Mouse (Mus musculus) frontal cortex, postnatal 25 days (tissue): ENCODE data around the gene Cplane1.
A peak's percentile ranks its signal among the peaks of the same experiment; 100 is the strongest.
"Not testable (repeated sequence)": the region's sequence is repeated elsewhere in the genome, so short reads cannot be mapped to it uniquely, and the experiment has no call there.

Experiments
- DNase-seq, 2 experiments: peaks; one replicate each; pipeline ENCODE4 v3.0.0; 2022; ENCODE audit warnings: low spot score in 2 of 2

The Cplane1 gene

GRCm38 (mm10) chr15:8168591-8169265 lies at the start of gene Cplane1:
TSS of gene Cplane1 (plus strand) at chr15:8169106.
- peak; percentile 88 to 89 for DNase-seq

- DNase-seq, result no peak
Measured at GRCm38 (mm10) chr15:8129281-8129680, 39.6 kb upstream of the Cplane1 start.

DNA sequence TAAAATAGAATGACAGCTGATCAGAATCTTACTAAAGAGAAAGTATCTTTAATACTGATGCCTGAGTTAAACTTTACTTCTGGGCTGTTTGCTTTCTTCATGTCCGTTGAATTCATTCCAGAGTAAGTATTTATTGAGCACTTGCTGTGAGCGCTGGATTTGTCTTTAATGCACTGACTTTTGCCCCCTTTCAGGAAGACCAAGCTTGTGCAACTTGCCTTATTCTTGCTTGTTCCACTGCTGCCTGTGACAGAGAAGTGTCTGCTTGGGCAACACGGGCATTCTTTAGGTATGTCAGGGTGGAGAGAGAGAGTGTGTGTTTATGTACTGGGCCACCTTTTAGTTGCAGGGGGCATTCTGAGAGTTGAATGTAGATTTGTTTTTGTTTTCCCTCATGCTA lies 37.6 kb upstream of the Cplane1 start:
- DNase-seq, result no peak

- no peak for DNase-seq
Measured at GRCm38 (mm10) chr15:8131761-8132160, 37.1 kb upstream of the Cplane1 start.

- no peak for DNase-seq
Measured at GRCm38 (mm10) chr15:8135606-8136005, 33.3 kb upstream of the Cplane1 start.

DNA sequence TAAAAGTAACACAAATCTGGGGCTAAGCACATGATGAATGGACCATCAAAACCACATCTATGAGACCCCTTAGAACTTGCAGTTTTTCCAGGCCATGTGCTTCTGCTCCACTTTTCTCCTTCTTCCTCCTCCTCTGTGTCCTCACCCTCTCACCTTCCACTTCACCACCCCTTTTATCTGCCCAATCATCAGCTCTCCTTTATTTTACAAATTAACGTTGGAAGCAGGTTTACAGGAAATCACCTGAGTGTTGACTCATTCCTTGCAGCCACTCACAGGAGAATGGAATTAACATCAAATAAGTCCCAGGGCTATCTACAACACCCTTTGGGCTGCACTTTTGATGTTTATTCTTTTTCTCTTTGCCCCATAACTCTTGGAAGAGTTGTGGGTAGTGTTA lies 7.1 kb upstream of the Cplane1 start:
- DNase-seq, result no peak

DNA sequence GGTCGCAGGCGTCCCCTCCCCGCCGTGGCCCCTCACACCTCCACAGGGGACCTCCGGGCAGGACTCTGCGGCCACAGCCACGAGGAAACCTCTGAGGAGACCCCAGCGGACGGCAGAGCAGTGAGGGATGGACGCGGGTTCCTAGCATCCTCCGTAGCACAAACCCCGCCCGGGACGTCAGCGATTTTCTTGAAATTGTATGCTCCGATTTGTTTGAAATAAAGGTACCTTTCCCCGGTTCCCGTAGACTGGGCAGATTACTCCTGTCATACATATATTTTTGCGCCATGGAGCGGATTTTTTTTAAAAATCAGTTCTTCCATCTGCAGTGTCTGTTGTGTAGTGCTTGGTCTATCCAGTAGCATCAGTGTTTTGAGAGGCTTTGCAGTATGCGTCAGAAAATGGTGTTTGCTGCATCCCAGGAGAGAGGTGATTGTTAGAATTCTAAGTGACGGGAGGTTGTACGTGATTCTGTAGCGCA lies 400 bp downstream of the Cplane1 start:
- DNase-seq, result no peak

DNA sequence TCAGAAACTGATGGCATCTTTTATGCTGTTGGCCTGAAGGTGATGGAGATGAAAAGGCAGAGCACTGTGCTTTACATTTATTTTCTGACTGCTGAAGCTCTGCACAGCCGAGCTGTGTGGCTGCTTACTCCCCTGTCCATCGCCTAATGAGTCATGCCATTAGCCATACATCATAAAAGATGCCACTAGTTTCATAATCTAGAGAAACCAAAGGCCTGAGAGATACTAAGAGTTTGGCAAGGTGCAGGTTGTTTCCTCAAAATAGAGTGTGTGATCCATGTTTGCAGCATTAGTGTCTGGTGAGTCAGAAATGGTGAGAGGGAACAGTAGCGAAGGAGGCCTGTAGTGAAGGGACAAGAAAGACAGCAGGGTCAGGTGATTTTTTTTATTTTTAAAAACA lies 20.7 kb downstream of the Cplane1 start:
- no peak for DNase-seq

GRCm38 (mm10) chr15:8190435-8190834 lies 21.5 kb downstream of the Cplane1 start:
- no peak for DNase-seq

GRCm38 (mm10) chr15:8200317-8200716 lies 31.4 kb downstream of the Cplane1 start:
- no peak for DNase-seq

- DNase-seq, result no peak
Measured at GRCm38 (mm10) chr15:8208362-8208761, 39.5 kb downstream of the Cplane1 start.

DNA sequence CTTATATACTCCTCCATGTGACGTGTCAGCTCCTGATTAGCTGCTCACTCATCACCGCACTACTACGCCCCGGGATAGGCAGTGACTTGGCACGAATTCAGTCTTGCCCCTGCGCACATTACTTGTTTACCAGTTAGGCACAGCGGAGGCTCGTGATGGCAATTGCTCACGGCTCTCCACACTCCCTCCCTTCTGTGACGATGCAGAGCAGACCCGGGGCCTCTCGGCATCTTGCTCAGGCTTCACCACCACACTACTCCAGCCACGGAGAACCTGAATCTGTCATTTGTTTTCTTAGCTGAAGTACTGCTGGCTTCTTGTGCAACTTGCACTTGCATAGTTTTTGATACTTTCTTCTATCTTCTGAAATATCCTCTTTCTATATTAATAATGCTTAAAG lies 45.9 kb downstream of the Cplane1 start:
- no peak for DNase-seq

DNA sequence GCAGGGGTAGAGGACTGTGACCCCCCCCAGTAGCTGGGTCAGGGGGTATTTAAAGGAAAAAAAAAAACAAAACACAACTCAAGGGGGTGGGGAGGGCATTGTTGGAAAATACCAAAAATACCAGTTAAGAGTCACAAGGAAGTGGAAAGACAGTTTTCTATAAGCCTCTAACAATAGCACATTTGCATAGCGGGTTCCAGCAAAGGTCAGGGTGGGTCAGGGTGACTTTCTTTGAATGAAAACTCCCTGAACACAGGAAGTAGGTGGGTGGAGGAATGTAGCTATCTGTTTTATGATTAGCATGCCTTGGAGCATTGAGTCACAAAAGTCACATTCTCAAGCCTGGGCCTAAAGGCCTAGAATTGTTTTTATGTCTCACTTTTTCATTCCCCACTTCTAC lies 65.3 kb downstream of the Cplane1 start:
- DNase-seq, result not testable (repeated sequence)

- DNase-seq, result no peak
Measured at GRCm38 (mm10) chr15:8265946-8266345, 97.0 kb downstream of the Cplane1 start.

GRCm38 (mm10) chr15:8267211-8267610 lies 98.3 kb downstream of the Cplane1 start:
- no peak for DNase-seq

DNA sequence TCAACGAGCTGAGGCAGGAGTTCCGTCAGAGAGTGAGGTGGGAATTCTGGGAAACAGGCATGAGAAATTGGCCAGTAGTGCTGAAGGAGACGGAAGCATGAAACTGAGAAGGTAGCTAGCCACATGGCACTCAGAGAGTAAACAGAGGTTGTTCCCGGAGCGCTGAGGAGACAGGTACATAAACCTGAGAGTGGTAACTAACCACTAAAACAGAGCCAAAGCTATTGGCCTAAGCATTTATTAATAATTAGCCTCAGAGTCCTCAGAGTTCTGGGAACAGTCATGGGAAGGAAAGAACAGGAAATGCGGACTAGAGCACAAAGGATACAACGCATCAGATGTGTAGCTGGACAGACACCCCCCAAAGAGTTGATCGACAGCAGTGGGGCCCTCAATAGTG lies 99.3 kb downstream of the Cplane1 start:
- no peak for DNase-seq

GRCm38 (mm10) chr15:8271952-8272351 lies 103.0 kb downstream of the Cplane1 start:
- no peak for DNase-seq

GRCm38 (mm10) chr15:8277916-8278315 lies 109.0 kb downstream of the Cplane1 start:
- DNase-seq, result not testable (repeated sequence)

DNA sequence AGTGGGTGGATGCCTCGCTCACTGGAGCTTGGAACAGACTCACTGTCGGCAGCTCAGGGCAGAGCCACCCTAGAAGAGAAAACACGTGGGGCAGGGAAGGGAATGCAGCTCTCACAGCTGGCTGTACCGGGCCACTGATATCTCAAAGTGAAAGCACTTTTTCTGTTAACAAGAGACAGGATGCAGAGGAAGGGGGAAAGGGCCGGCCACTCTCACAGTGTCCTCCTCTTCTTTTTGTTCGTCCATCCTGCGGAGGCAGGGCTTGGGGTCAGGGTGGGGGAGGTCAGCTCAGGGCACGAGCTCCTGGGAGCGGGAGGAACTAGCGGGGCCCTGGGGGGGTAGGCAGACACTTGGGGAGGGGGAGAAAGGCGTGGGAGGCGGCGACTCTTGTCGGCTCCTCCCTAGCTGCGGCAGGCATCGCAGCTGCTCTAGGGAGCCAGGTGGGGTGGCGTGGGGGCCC lies 110.4 kb downstream of the Cplane1 start:
- no peak for DNase-seq

DNA sequence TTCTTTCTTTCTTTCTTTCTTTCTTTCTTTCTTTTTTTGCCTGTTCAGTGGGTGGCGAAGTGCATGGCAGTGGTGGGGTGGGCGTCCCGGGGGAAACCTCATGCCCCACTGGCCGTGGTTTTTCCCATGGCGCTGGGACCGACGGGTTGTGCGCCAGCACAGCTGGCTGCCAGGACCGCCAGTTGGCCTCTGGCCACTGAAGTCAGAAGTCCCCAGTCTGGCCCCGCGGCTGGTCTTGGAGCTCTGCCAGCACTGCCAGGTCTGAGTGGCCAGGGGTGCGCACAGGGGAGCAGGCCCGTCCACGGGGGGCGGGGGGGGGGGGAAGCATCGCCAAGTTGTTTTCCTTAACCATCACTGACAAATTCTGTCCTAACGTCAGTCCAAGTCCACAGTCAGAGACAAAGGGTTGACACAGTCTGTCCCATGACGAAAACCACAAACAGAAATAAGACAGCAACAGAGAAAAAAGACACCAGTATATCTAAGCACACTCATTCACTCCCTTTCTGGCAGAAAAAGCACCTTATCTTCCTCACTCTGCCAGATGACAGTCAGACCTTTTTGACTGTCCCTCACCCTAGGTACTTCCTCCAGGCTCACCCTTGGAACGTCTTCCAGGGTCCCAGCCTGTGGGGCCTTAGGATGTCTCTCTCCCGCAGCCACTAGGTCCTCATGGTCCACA lies 111.2 kb downstream of the Cplane1 start:
- DNase-seq, result no peak

DNA sequence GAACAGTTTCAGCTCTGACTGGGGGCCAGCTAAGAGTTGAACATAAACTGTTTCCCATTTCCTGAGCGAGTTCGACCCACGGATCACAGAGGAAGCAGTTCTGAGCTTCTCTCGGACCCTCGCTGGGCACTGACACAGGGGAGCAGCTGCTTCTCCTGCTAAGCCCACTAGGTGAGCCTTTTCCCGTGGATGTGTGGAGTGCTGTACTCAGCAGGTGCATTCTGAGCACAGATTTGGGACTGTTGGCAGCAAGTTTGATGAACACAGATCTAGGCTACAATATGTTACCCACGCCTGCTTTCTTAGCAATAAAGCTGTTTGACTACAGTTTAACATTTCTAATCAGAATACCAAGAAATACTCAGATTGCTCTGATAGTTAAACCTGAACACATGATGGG lies 112.8 kb downstream of the Cplane1 start:
- no peak for DNase-seq

- DNase-seq, result no peak
Measured at GRCm38 (mm10) chr15:8282155-8282554, 113.2 kb downstream of the Cplane1 start.

- no peak for DNase-seq
Measured at GRCm38 (mm10) chr15:8291251-8291650, 122.3 kb downstream of the Cplane1 start.
